Mouse (Mus musculus) kidney, adult 2 months (tissue): ENCODE data around the gene Dnah17.

Source experiments
- CTCF ChIP-seq: fragments of 200-500 bp; conservative IDR thresholded peaks from 2 replicates; pipeline ENCODE4 v1.5.1; 2011; ENCODE audit warnings: low read depth, mild to moderate bottlenecking, control low read depth, low read length, moderate library complexity, mixed read lengths; ENCODE audit not compliant: insufficient read depth, insufficient read length
- POLR2A ChIP-seq: fragments of 200-500 bp; IDR thresholded peaks from one replicate; pipeline ENCODE4 v1.6.1; 2011; ENCODE audit warnings: low read depth, low read length, control low read depth

DNA sequence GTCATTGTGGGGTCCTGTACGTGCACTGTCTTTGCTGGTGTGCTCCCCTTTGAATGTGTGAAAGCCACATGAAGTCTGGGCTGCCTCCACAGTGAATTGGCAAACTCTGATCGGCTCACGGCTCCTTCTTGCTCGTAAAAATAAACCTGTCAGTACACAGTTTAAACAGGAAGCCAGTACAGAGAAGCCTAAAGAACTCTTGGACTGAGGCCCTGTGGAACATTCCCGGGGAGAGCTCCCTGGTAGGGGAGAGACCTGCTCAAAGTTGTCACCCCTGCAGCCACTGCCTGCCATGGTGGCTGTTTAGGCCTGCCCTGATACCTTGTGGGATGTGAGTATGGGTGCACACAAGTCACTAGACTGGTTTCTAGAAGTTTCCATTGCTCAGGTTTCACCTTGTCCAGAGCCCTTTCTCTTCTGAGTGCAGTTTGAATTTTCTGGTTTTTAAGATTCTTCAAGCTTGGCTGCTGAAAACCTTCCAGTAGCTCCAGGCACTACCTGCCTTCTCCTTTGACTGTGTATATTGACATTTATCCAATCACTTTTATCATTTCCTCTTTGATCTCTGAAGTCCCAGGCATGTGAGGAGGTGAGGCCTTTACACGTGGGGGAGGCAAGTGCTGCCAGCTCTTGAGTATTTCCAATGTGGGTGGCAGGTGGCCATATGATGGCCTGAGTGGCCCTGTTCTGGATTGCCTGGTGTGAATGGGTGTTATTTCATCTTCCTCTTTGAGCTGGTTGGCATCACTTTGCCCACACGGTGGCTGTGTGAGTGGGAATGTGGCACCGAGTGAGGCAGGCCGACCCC, 136.0 kb downstream of the Dnah17 start:
- no peak for TF ChIP-seq CTCF
- TF ChIP-seq POLR2A, result no peak
